Mouse (Mus musculus): ENCODE measurements at regions not wholly inside any gene's neighbourhood (a gene's known extent, or its start where the extent isn't known, plus 50 kb on each side); places are given as distances from the start of the nearest gene placed in this dataset.

GRCm38 (mm10) chr13:26532761-26533160 lies 237.2 kb downstream of the Hdgfl1 start:
- TF ChIP-seq CTCF (IDR thresholded peaks at IDR 0.05 in 2 of 3, conservative IDR thresholded peaks at IDR 0.05 in 1 of 3; ENCODE audit: control insufficient read depth in 1 of 3, insufficient read depth in 1 of 3, low read depth in 2 of 3, low read length in 3 of 3, poor library complexity in 1 of 3, severe bottlenecking in 1 of 3) (no peak), ZNF384 (IDR thresholded peaks at IDR 0.05; ENCODE audit: low read depth, low read length) (no peak), EP300 (IDR thresholded peaks at IDR 0.05; ENCODE audit: low read depth in 1 of 2, low read length in 2 of 2) (no peak), ELF1 (IDR thresholded peaks at IDR 0.05; ENCODE audit: low read depth, low read length) (no peak), TCF12 (IDR thresholded peaks at IDR 0.05; ENCODE audit: low read depth, low read length) (no peak), ZMIZ1 (IDR thresholded peaks at IDR 0.05; ENCODE audit: low read depth, low read length) (no peak)

All from MEL (cell line).